Mouse (Mus musculus) liver, postnatal 0 days (tissue): Measurements from ENCODE around the gene Dact2.

Source experiments
- CTCF ChIP-seq: sonication (generic); IDR thresholded peaks from 2 replicates; pipeline ENCODE4 v1.5.1; 2016; ENCODE audit warnings: antibody characterized with exemption, low read depth
- EP300 ChIP-seq: IDR thresholded peaks from 2 replicates; pipeline ENCODE4 v1.6.1; 2016; ENCODE audit warnings: antibody characterized with exemption, low read depth, mild to moderate bottlenecking

GRCm38 (mm10) chr17:14182860-14183259, 21.2 kb downstream of the Dact2 start:
- no peak for TF ChIP-seq CTCF
- no peak for TF ChIP-seq EP300
